Mouse (Mus musculus) G1E-ER4 (cell line): ENCODE results near the gene Zfp652. TPM values are rescaled to one million over a fixed set of nuclear protein-coding genes. Genes with fewer than 3 reads are reported as not detected.

Experiments used
- GATA1 ChIP-seq: IDR thresholded peaks from one replicate; pipeline ENCODE4 v1.8.0; 2012; ENCODE audit warnings: low read length, inconsistent platforms
- polyA plus RNA-seq: library from polyadenylated mRNA; stranded (reverse); fragments of >175 nt; gene quantifications from 2 replicates; pipeline ENCODE4 v1.2.3, GENCODE M21; 2012

Gene Zfp652
- polyA plus RNA-seq, 1 experiment, result 140 TPM

- TF ChIP-seq GATA1, result no peak
These were observed 8.2 kb upstream of the Zfp652 start for GRCm38 (mm10) chr11:95704032-95704969.

- TF ChIP-seq GATA1, result no peak
These were observed 7.5 kb upstream of the Zfp652 start for GRCm38 (mm10) chr11:95704970-95705330.

- no peak for TF ChIP-seq GATA1
These were observed 2.9 kb upstream of the Zfp652 start for GRCm38 (mm10) chr11:95709534-95710040.

GRCm38 (mm10) chr11:95710478-95710877 is 2.0 kb upstream of the Zfp652 start:
- no peak for TF ChIP-seq GATA1

- no peak for TF ChIP-seq GATA1
These were observed 349 bp upstream of the Zfp652 start for GRCm38 (mm10) chr11:95712085-95712562.

GRCm38 (mm10) chr11:95713225-95713810 is 845 bp downstream of the Zfp652 start:
- no peak for TF ChIP-seq GATA1

GRCm38 (mm10) chr11:95713811-95714241 is 1.4 kb downstream of the Zfp652 start:
- TF ChIP-seq GATA1, result no peak

- no peak for TF ChIP-seq GATA1
These were observed 1.9 kb downstream of the Zfp652 start for GRCm38 (mm10) chr11:95714411-95714810.

- TF ChIP-seq GATA1, result no peak
These were observed 3.7 kb downstream of the Zfp652 start for GRCm38 (mm10) chr11:95716136-95716535.

- no peak for TF ChIP-seq GATA1
These were observed 6.9 kb downstream of the Zfp652 start for GRCm38 (mm10) chr11:95719356-95719755.

GRCm38 (mm10) chr11:95723287-95723686 is 10.8 kb downstream of the Zfp652 start, which contains the start of gene B130006D01Rik:
Gene B130006D01Rik, plus strand, starts transcription at chr11:95723587.
- no peak for TF ChIP-seq GATA1

GRCm38 (mm10) chr11:95724466-95724865 is 12.0 kb downstream of the Zfp652 start:
- TF ChIP-seq GATA1, result no peak

- no peak for TF ChIP-seq GATA1
These were observed 13.7 kb downstream of the Zfp652 start for GRCm38 (mm10) chr11:95726156-95726555.

- TF ChIP-seq GATA1, result no peak
These were observed 15.5 kb downstream of the Zfp652 start for GRCm38 (mm10) chr11:95727947-95728346.

- no peak for TF ChIP-seq GATA1
These were observed 16.7 kb downstream of the Zfp652 start for GRCm38 (mm10) chr11:95728916-95729907.
